Comparison of ENCODE assay signal across 9 mouse cellular contexts in genomic region chr2:158194945-158195640, GRCm38 (mm10). TPM values are rescaled to one million over a fixed set of nuclear protein-coding genes. Genes with fewer than 3 reads are reported as not detected.
DNase-seq lines count a peak whose midpoint lies in the region; ATAC-seq and TF ChIP-seq lines count a peak whose summit lies in the region.
"Had no signal": no experiment of that assay in that cellular context is flagged by ENCODE, and none has a peak within 500 bp of the region (broad histone marks: within the 10 kb centered on the region; RNA-seq: fewer than 3 reads in every experiment).

No protein-coding gene starts in this region.

- H3K4me3 ChIP-seq in forebrain, embryonic 14.5 days (ENCODE audit: low read depth, low read length): no peak overlapping the region
- no peak overlapping the region for H3K4me3 ChIP-seq in intestine, postnatal 0 days (ENCODE audit: low read depth, low read length)
- H3K4me3 ChIP-seq: stomach, embryonic 15.5 days had no signal

- peak; percentile 50 for ATAC-seq in forebrain, embryonic 14.5 days
- 0 out of 2 replicates have a peak, but pooled peaks have one; percentile 41 for ATAC-seq in intestine, postnatal 0 days
- ATAC-seq in megakaryocyte-erythroid progenitor cell, adult 5-6 weeks (replicated peaks; ENCODE audit: low FRiP score, low TSS enrichment, poor library complexity, severe bottlenecking): peak; percentile 53

- H3K36me3 ChIP-seq in forebrain, embryonic 14.5 days (ENCODE audit: control insufficient read depth, insufficient read depth, low read length): no peaks in the 10 kb centered on the region
- H3K36me3 ChIP-seq in intestine, postnatal 0 days (ENCODE audit: control insufficient read depth, insufficient read depth): no peaks in the 10 kb centered on the region; the same call in 1 of the 2 replicates
- H3K36me3 ChIP-seq in splenic B cell, adult 2 months (ENCODE audit: control insufficient read depth, insufficient read depth, low read length, poor library complexity, severe bottlenecking): no peaks in the 10 kb centered on the region
- H3K36me3 ChIP-seq: stomach, embryonic 15.5 days had no signal

- no peaks in the 10 kb centered on the region for H3K27me3 ChIP-seq in forebrain, embryonic 14.5 days (replicated peaks; ENCODE audit: control insufficient read depth, insufficient read depth, low read length)
- H3K27me3 ChIP-seq in intestine, postnatal 0 days (replicated peaks; ENCODE audit: control insufficient read depth, insufficient read depth, low read length): no peaks in the 10 kb centered on the region
- no peaks in the 10 kb centered on the region; the same call in 1 of the 2 replicates for H3K27me3 ChIP-seq in splenic B cell, adult 2 months (ENCODE audit: control insufficient read depth, insufficient read depth, low read length, poor library complexity, severe bottlenecking)
- H3K27me3 ChIP-seq: stomach, embryonic 15.5 days had no signal

- WGBS in forebrain, embryonic 14.5 days: 19% methylated on average over 10 of the region's 10 CpGs
- 28% methylated on average over 10 of the region's 10 CpGs for WGBS in intestine, postnatal 0 days

- no peaks in the 10 kb centered on the region for H3K9me3 ChIP-seq in forebrain, embryonic 14.5 days (replicated peaks; ENCODE audit: control insufficient read depth, low read length)
- no peaks in the 10 kb centered on the region for H3K9me3 ChIP-seq in intestine, postnatal 0 days (ENCODE audit: control insufficient read depth)
- H3K9me3 ChIP-seq: stomach, embryonic 15.5 days had no signal

- peaks cover 7% of the 10 kb centered on the region for H3K4me1 ChIP-seq in forebrain, embryonic 14.5 days (ENCODE audit: control insufficient read depth, insufficient read depth, low read length)
- H3K4me1 ChIP-seq in intestine, postnatal 0 days (replicated peaks; ENCODE audit: control insufficient read depth, insufficient read depth, low read length): 0 out of 2 replicates have a peak, but pooled peaks cover 5% of the 10 kb centered on the region

- no peak overlapping the region for H3K27ac ChIP-seq in forebrain, embryonic 14.5 days (ENCODE audit: low read depth, low read length)
- H3K27ac ChIP-seq in intestine, postnatal 0 days (ENCODE audit: low read depth, low read length): no peak overlapping the region
- H3K27ac ChIP-seq: stomach, embryonic 15.5 days had no signal

- peak; percentile 46 to 65 for DNase-seq in cerebellum, postnatal 25 days
- no peak for DNase-seq in cerebellum, adult 8-10 months
- DNase-seq in urinary bladder, postnatal 25 days (ENCODE audit: low spot score): peak; percentile 39
- DNase-seq in urinary bladder, adult 2 months (ENCODE audit: low spot score): no peak
- DNase-seq in forebrain, embryonic 14.5 days (ENCODE audit: low spot score): peak; percentile 77
- peak; percentile 70 for DNase-seq in splenic B cell, adult 2 months (ENCODE audit: low read depth, low spot score)

- no peak overlapping the region for H3K9ac ChIP-seq in forebrain, embryonic 14.5 days (ENCODE audit: low read length)
- no peak overlapping the region for H3K9ac ChIP-seq in intestine, postnatal 0 days (ENCODE audit: low read depth, low read length)
- H3K9ac ChIP-seq: stomach, embryonic 15.5 days had no signal

- peak; percentile 83 for TF ChIP-seq CTCF in intestine, postnatal 0 days (IDR thresholded peaks at IDR 0.05; ENCODE audit: low read depth)

- no peak overlapping the region for H3K4me2 ChIP-seq in forebrain, embryonic 14.5 days (ENCODE audit: low read length)
- H3K4me2 ChIP-seq in intestine, postnatal 0 days (replicated peaks; ENCODE audit: low read depth): no peak overlapping the region
- H3K4me2 ChIP-seq: stomach, embryonic 15.5 days had no signal

RNA-seq across cellular contexts. Expression of gene D630003M21Rik, which starts 33.9 kb away (rescaled TPM):
- polyA plus RNA-seq in urinary bladder, adult 2 months (2012; rRNA removed): 1.9 and 2.5 TPM in 2 replicates
- 1.5 and 2.2 TPM in 2 replicates for polyA plus RNA-seq in forebrain, embryonic 14.5 days (2014; fragmentation: Nextera tagmentation; extraction: Ambion mirVana)
- polyA plus RNA-seq in intestine, postnatal 0 days (2015; fragmentation: Nextera tagmentation; extraction: Ambion mirVana): 0.76 and 0.82 TPM in 2 replicates
- not detected in 2 replicates for total RNA-seq in megakaryocyte-erythroid progenitor cell, adult 5-6 weeks (2014; fragmentation: Nextera tagmentation)
- total RNA-seq in megakaryocyte-erythroid progenitor cell, adult 5-6 weeks (2017): not detected in 2 replicates

RNA-seq across cellular contexts. Expression of gene Tgm2, which starts 48.9 kb away (rescaled TPM):
- 218 and 272 TPM in 2 replicates for polyA plus RNA-seq in urinary bladder, adult 2 months (2012; rRNA removed)
- polyA plus RNA-seq in forebrain, embryonic 14.5 days (2014; fragmentation: Nextera tagmentation; extraction: Ambion mirVana): 5.0 and 7.0 TPM in 2 replicates
- polyA plus RNA-seq in intestine, postnatal 0 days (2015; fragmentation: Nextera tagmentation; extraction: Ambion mirVana): 40.0 and 40.4 TPM in 2 replicates
- 10.2 and 19.6 TPM in 2 replicates for total RNA-seq in megakaryocyte-erythroid progenitor cell, adult 5-6 weeks (2014; fragmentation: Nextera tagmentation)
- 7.1 and 8.0 TPM in 2 replicates for total RNA-seq in megakaryocyte-erythroid progenitor cell, adult 5-6 weeks (2017)

Comparison
In these comparisons a context has a peak if more than half of its experiments do, and no peak if none do; other contexts are left out.
1. DNase-seq: peak in cerebellum, postnatal 25 days (2 of 2), urinary bladder, postnatal 25 days (single experiment), forebrain, embryonic 14.5 days (single experiment) and splenic B cell, adult 2 months (single experiment); none in cerebellum, adult 8-10 months (single experiment) and urinary bladder, adult 2 months (single experiment).
2. Peak in every context shown above with its lines, with median percentiles within 50 percentile points of each other: ATAC-seq.